19 mouse cellular contexts compared by ENCODE assay signal in genomic region chr11:52076742-52077352, GRCm38 (mm10). TPM values are rescaled to one million over a fixed set of nuclear protein-coding genes. Genes with fewer than 3 reads are reported as not detected.
DNase-seq lines count a peak whose midpoint lies in the region; ATAC-seq and TF ChIP-seq lines count a peak whose summit lies in the region.
"Had no signal": no experiment of that assay in that cellular context is flagged by ENCODE, and none has a peak within 500 bp of the region (broad histone marks: within the 10 kb centered on the region; RNA-seq: fewer than 3 reads in every experiment).

No protein-coding gene starts in this region.

- no peaks in the 10 kb centered on the region for H3K79me2 ChIP-seq in CH12.LX (replicated peaks; ENCODE audit: control insufficient read depth, extremely low read depth, insufficient read depth, poor library complexity, severe bottlenecking)

- dilution Hi-C loops in CH12.LX (cut with MboI; ENCODE audit: extremely low pct_ligation_motif_present, extremely low pct_unique_long_range_greater_than_20kb, low sequenced_read_pairs) = no loop called here

- peak; percentile 60 for DNase-seq in heart, embryonic 10.5 days (ENCODE audit: low spot score)
- DNase-seq in heart, adult 8-10 months (ENCODE audit: low spot score) = no peak
- no peak for DNase-seq in lung, adult 2 months
- peak; percentile 40 for DNase-seq in CH12.LX (ENCODE audit: extremely low read depth)
- DNase-seq in right cerebral cortex, postnatal 14 days = no peak
- no peak for DNase-seq in kidney, postnatal 10 days
- DNase-seq: cerebellum, postnatal 36 days; gastrocnemius, postnatal 14 days; kidney, adult 2 months had no signal

- TF ChIP-seq CTCF in lung, adult 2 months (IDR thresholded peaks at IDR 0.05; ENCODE audit: insufficient read depth, low read length) = no peak
- peak; percentile 19 to 59; a peak in 2 of 4 replicates for TF ChIP-seq CTCF in CH12.LX (conservative IDR thresholded peaks at IDR 0.05 in 1 of 2, IDR thresholded peaks at IDR 0.05 in 1 of 2; ENCODE audit: low read depth in 2 of 2, low read length in 2 of 2)

- no peaks in the 10 kb centered on the region for H3K36me3 ChIP-seq in heart, embryonic 10.5 days
- H3K36me3 ChIP-seq in lung, embryonic 15.5 days = no peaks in the 10 kb centered on the region
- no peaks in the 10 kb centered on the region for H3K36me3 ChIP-seq in CH12.LX (replicated peaks in 1 of 2; ENCODE audit: control insufficient read depth in 1 of 2, insufficient read depth in 1 of 2, low read length in 1 of 2)
- H3K36me3 ChIP-seq in stomach, embryonic 15.5 days = no peaks in the 10 kb centered on the region
- H3K36me3 ChIP-seq: G1E; heart, embryonic 13.5 days; hindbrain, embryonic 15.5 days; limb, embryonic 13.5 days; neural tube, embryonic 12.5 days had no signal

- no peaks in the 10 kb centered on the region for H3K9me3 ChIP-seq in heart, embryonic 10.5 days
- H3K9me3 ChIP-seq in lung, embryonic 15.5 days = no peaks in the 10 kb centered on the region
- H3K9me3 ChIP-seq in CH12.LX (replicated peaks; ENCODE audit: low read length) = no peaks in the 10 kb centered on the region
- no peaks in the 10 kb centered on the region for H3K9me3 ChIP-seq in stomach, embryonic 15.5 days
- H3K9me3 ChIP-seq: G1E; heart, embryonic 13.5 days; hindbrain, embryonic 15.5 days; limb, embryonic 13.5 days; neural tube, embryonic 12.5 days had no signal

- no peak for TF ChIP-seq EP300 in CH12.LX (IDR thresholded peaks at IDR 0.05; ENCODE audit: low read length)

- H3K27ac ChIP-seq in heart, embryonic 10.5 days = no peak overlapping the region
- peak overlapping the region; percentile 18; the same call in 1 of the 2 replicates for H3K27ac ChIP-seq in lung, embryonic 15.5 days
- H3K27ac ChIP-seq in CH12.LX (ENCODE audit: insufficient read depth, low read depth) = 0 out of 2 replicates have a peak overlapping the region, but pooled peaks have one; percentile 5
- H3K27ac ChIP-seq in stomach, embryonic 15.5 days = peak overlapping the region; percentile 8; the same call in 1 of the 2 replicates
- H3K27ac ChIP-seq: hindbrain, embryonic 15.5 days; left cerebral cortex, adult 2 months; limb, embryonic 13.5 days; neural tube, embryonic 12.5 days had no signal

- no peak overlapping the region for H3K9ac ChIP-seq in lung, embryonic 15.5 days
- H3K9ac ChIP-seq in CH12.LX (ENCODE audit: insufficient read depth, low read depth) = no peak overlapping the region
- no peak overlapping the region for H3K9ac ChIP-seq in stomach, embryonic 15.5 days
- H3K9ac ChIP-seq: heart, embryonic 13.5 days; hindbrain, embryonic 15.5 days; limb, embryonic 13.5 days; neural tube, embryonic 12.5 days had no signal

- WGBS in heart, embryonic 10.5 days = 90% methylated on average over 6 of the region's 6 CpGs
- 69% methylated on average over 6 of the region's 6 CpGs for WGBS in lung, embryonic 15.5 days
- WGBS in lung, adult 2 months = 75% methylated on average over 6 of the region's 6 CpGs
- 75% methylated on average over 6 of the region's 6 CpGs for WGBS in stomach, embryonic 15.5 days

- TF ChIP-seq POLR2A in lung, adult 2 months (IDR thresholded peaks at IDR 0.05; ENCODE audit: borderline replicate concordance, extremely low read depth, low read depth, low read length) = no peak
- no peak for TF ChIP-seq POLR2A in CH12.LX (IDR thresholded peaks at IDR 0.05; ENCODE audit: low read depth, low read length)

- H3K27me3 ChIP-seq in heart, embryonic 10.5 days (ENCODE audit: insufficient read depth, poor library complexity, severe bottlenecking) = no peaks in the 10 kb centered on the region
- no peaks in the 10 kb centered on the region for H3K27me3 ChIP-seq in lung, embryonic 15.5 days
- H3K27me3 ChIP-seq in CH12.LX (replicated peaks) = no peaks in the 10 kb centered on the region
- H3K27me3 ChIP-seq in stomach, embryonic 15.5 days (replicated peaks) = no peaks in the 10 kb centered on the region
- H3K27me3 ChIP-seq: heart, embryonic 13.5 days; hindbrain, embryonic 15.5 days; limb, embryonic 13.5 days; neural tube, embryonic 12.5 days had no signal

- in situ Hi-C loops in CH12.LX (cut with MboI; ENCODE audit: low pct_ligation_motif_present, low pct_unique_long_range_greater_than_20kb, low sequenced_read_pairs) = no loop called here

- peak; percentile 34 for TF ChIP-seq RAD21 in CH12.LX (IDR thresholded peaks at IDR 0.05; ENCODE audit: low read depth, low read length)

- H3K4me2 ChIP-seq in lung, embryonic 15.5 days = no peak overlapping the region
- no peak overlapping the region for H3K4me2 ChIP-seq in CH12.LX (ENCODE audit: insufficient read depth, low read depth, poor library complexity, severe bottlenecking)
- no peak overlapping the region for H3K4me2 ChIP-seq in stomach, embryonic 15.5 days
- H3K4me2 ChIP-seq: heart, embryonic 13.5 days; hindbrain, embryonic 15.5 days; limb, embryonic 13.5 days; neural tube, embryonic 12.5 days had no signal

- no peak for ATAC-seq in lung, embryonic 15.5 days (ENCODE audit: borderline replicate concordance, extremely low read depth, low FRiP score, low TSS enrichment)
- ATAC-seq in stomach, embryonic 15.5 days (ENCODE audit: insufficient read depth, low FRiP score, low read depth) = no peak
- ATAC-seq: forebrain, embryonic 16.5 days; midbrain, embryonic 16.5 days had no signal

- peaks cover 9% of the 10 kb centered on the region for H3K4me1 ChIP-seq in heart, embryonic 10.5 days
- peaks cover 8% of the 10 kb centered on the region; the same call in 1 of the 2 replicates for H3K4me1 ChIP-seq in lung, embryonic 15.5 days
- H3K4me1 ChIP-seq in lung, adult 2 months (ENCODE audit: control insufficient read depth, insufficient read depth, low read length) = peaks cover 8% of the 10 kb centered on the region
- peaks cover 24 to 61% of the 10 kb centered on the region in 2 experiments for H3K4me1 ChIP-seq in CH12.LX (ENCODE audit: control insufficient read depth in 1 of 2, insufficient read depth in 2 of 2)
- H3K4me1 ChIP-seq in stomach, embryonic 15.5 days = no peaks in the 10 kb centered on the region
- H3K4me1 ChIP-seq: hindbrain, embryonic 15.5 days had no signal

- H3K4me3 ChIP-seq in heart, embryonic 10.5 days = no peak overlapping the region
- H3K4me3 ChIP-seq in lung, embryonic 15.5 days = no peak overlapping the region
- H3K4me3 ChIP-seq in lung, adult 2 months (replicated peaks; ENCODE audit: extremely low read depth, low read depth, low read length) = no peak overlapping the region
- H3K4me3 ChIP-seq in CH12.LX (replicated peaks in 1 of 3; ENCODE audit: low read depth in 2 of 3, low read length in 2 of 3, poor library complexity in 1 of 3) = no peak overlapping the region
- H3K4me3 ChIP-seq in stomach, embryonic 15.5 days (replicated peaks) = no peak overlapping the region
- H3K4me3 ChIP-seq: heart, embryonic 13.5 days; hindbrain, embryonic 15.5 days; left cerebral cortex, adult 2 months; limb, embryonic 13.5 days; neural tube, embryonic 12.5 days had no signal

TF ChIP-seq in CH12.LX, 34 proteins besides CTCF, POLR2A, EP300 and RAD21:
- no peak for TF ChIP-seq JUN (IDR thresholded peaks at IDR 0.05; ENCODE audit: insufficient read depth, low read depth, low read length)
- peak; percentile 41; the same call in 1 of the 2 replicates for TF ChIP-seq SMC3 (IDR thresholded peaks at IDR 0.05; ENCODE audit: low read depth, low read length)
- TF ChIP-seq TCF12 (IDR thresholded peaks at IDR 0.05; ENCODE audit: low read depth, low read length) = no peak
- no peak for TF ChIP-seq MEF2A (IDR thresholded peaks at IDR 0.05; ENCODE audit: borderline replicate concordance, low read depth, low read length)
- TF ChIP-seq MAFK (IDR thresholded peaks at IDR 0.05; ENCODE audit: insufficient replicate concordance, low read length) = no peak
- TF ChIP-seq UBTF (IDR thresholded peaks at IDR 0.05; ENCODE audit: low read depth, low read length) = no peak

RNA-seq across cellular contexts. Expression of gene Ppp2ca, which starts 21.6 kb away (rescaled TPM):
- 66.2 and 91.4 TPM in 2 replicates for polyA plus RNA-seq in heart, embryonic 10.5 days (2016; fragmentation: Nextera tagmentation; extraction: Ambion mirVana)
- total RNA-seq in heart, adult 8-10 months (2022) = 10 to 100 TPM; 53.3 to 55.1 (median 54.5) TPM
- 75.7 and 76.9 TPM in 2 replicates for polyA plus RNA-seq in lung, embryonic 15.5 days (2015; fragmentation: Nextera tagmentation; extraction: Ambion mirVana)
- 18.3 and 32.4 TPM in 2 replicates for polyA plus RNA-seq in lung, adult 2 months (2012; rRNA removed)
- total RNA-seq in CH12.LX (2012; rRNA removed) (85.5 and 108 TPM in 2 replicates), CH12.LX (2014; rRNA removed) (177 and 190 TPM in 2 replicates)
- polyA plus RNA-seq in CH12.LX (2012; ENCODE audit: insufficient read length, low read depth) = 121 and 185 TPM in 2 replicates
- polyA plus RNA-seq in stomach, embryonic 15.5 days (2015; fragmentation: Nextera tagmentation; extraction: Ambion mirVana) = 71.3 and 72.1 TPM in 2 replicates

Comparison
In these comparisons a context has a peak if more than half of its experiments do, and no peak if none do; other contexts are left out.
1. DNase-seq: peak in heart, embryonic 10.5 days (single experiment) and CH12.LX (single experiment); none in heart, adult 8-10 months (single experiment), lung, adult 2 months (single experiment), right cerebral cortex, postnatal 14 days (single experiment) and kidney, postnatal 10 days (single experiment).